Mouse (Mus musculus): Measurements from ENCODE around the gene Atpaf1.

Atpaf1 gene

GRCm38 (mm10) chr4:115784769-115785510 is at the start of gene Atpaf1:
Atpaf1 (plus strand) TSS chr4:115784812.
- DNase-seq: peak; percentile 79

- no peak for DNase-seq
These were observed 49.7 kb upstream of the Atpaf1 start for GRCm38 (mm10) chr4:115734867-115735266.

- peak; percentile 97 for DNase-seq
These were observed 47.0 kb upstream of the Atpaf1 start, which contains the start of gene Efcab14 for GRCm38 (mm10) chr4:115737551-115738041. Efcab14 (plus strand) TSS chr4:115737744.

- DNase-seq: peak; percentile 20
These were observed 46.1 kb upstream of the Atpaf1 start for GRCm38 (mm10) chr4:115738481-115738985.

GRCm38 (mm10) chr4:115742658-115743057 is 42.0 kb upstream of the Atpaf1 start:
- DNase-seq: no peak

- DNase-seq: no peak
These were observed 41.5 kb upstream of the Atpaf1 start for GRCm38 (mm10) chr4:115743096-115743495.

- DNase-seq: no peak
These were observed 36.4 kb upstream of the Atpaf1 start for GRCm38 (mm10) chr4:115748181-115748580.

GRCm38 (mm10) chr4:115749336-115749735 is 35.3 kb upstream of the Atpaf1 start:
- DNase-seq: no peak

GRCm38 (mm10) chr4:115754101-115754500 is 30.5 kb upstream of the Atpaf1 start:
- DNase-seq: no peak

GRCm38 (mm10) chr4:115754851-115755250 is 29.8 kb upstream of the Atpaf1 start:
- DNase-seq: no peak

GRCm38 (mm10) chr4:115761206-115761605 is 23.4 kb upstream of the Atpaf1 start:
- no peak for DNase-seq

- DNase-seq: no peak
These were observed 20.0 kb upstream of the Atpaf1 start for GRCm38 (mm10) chr4:115764581-115764980.

- no peak for DNase-seq
These were observed 16.8 kb upstream of the Atpaf1 start for GRCm38 (mm10) chr4:115767647-115768467.

- no peak for DNase-seq
These were observed 9.6 kb upstream of the Atpaf1 start for GRCm38 (mm10) chr4:115775056-115775455.

- DNase-seq: no peak
These were observed 7.0 kb upstream of the Atpaf1 start for GRCm38 (mm10) chr4:115777627-115778026.

- no peak for DNase-seq
These were observed 4.3 kb upstream of the Atpaf1 start for GRCm38 (mm10) chr4:115780269-115780668.

GRCm38 (mm10) chr4:115780918-115781317 is 3.7 kb upstream of the Atpaf1 start, which contains the start of gene Tex38:
Tex38 (minus strand) TSS chr4:115781018.
- DNase-seq: no peak

GRCm38 (mm10) chr4:115782026-115782805 is 2.4 kb upstream of the Atpaf1 start:
- no peak for DNase-seq

- no peak for DNase-seq
These were observed 961 bp downstream of the Atpaf1 start for GRCm38 (mm10) chr4:115785511-115786034.

- no peak for DNase-seq
These were observed 6.3 kb downstream of the Atpaf1 start for GRCm38 (mm10) chr4:115790864-115791263.

GRCm38 (mm10) chr4:115795360-115795759 is 10.7 kb downstream of the Atpaf1 start:
- DNase-seq: no peak

- DNase-seq: no peak
These were observed 15.4 kb downstream of the Atpaf1 start for GRCm38 (mm10) chr4:115799981-115800380.

Data from cerebellum, adult 11-12 months (tissue).